Mouse (Mus musculus): ENCODE results near the gene Phf10.
A peak's percentile ranks its signal among the peaks of the same experiment; 100 is the strongest.
"Not testable (repeated sequence)": the region's sequence is repeated elsewhere in the genome, so short reads cannot be mapped to it uniquely, and the experiment has no call there.

Phf10 gene

GRCm38 (mm10) chr17:14943009-14943728 is 17.9 kb downstream of the Phf10 start, which contains the start of the genes Wdr27 and 1600012H06Rik:
TSS of gene Wdr27 (minus strand) at chr17:14943158.
TSS of gene 1600012H06Rik (plus strand) at chr17:14943184.
- DNase-seq (ENCODE audit: low spot score in 2 of 2), result peak; percentile 92 to 98

- DNase-seq (ENCODE audit: low spot score in 2 of 2), result not testable (repeated sequence)
Observed at GRCm38 (mm10) chr17:14942181-14942580, 18.9 kb downstream of the Phf10 start.

- no peak for DNase-seq (ENCODE audit: low spot score in 2 of 2)
Observed at GRCm38 (mm10) chr17:14935841-14936605, 25.1 kb downstream of the Phf10 start.

GRCm38 (mm10) chr17:14935280-14935679 is 25.8 kb downstream of the Phf10 start:
- DNase-seq (ENCODE audit: low spot score in 2 of 2), result not testable (repeated sequence)

- DNase-seq (ENCODE audit: low spot score in 2 of 2), result no peak
Observed at GRCm38 (mm10) chr17:14931469-14931868, 29.6 kb downstream of the Phf10 start.

GRCm38 (mm10) chr17:14930697-14931096 is 30.4 kb downstream of the Phf10 start:
- DNase-seq (ENCODE audit: low spot score in 2 of 2), result no peak

GRCm38 (mm10) chr17:14928631-14929030 is 32.4 kb downstream of the Phf10 start:
- DNase-seq (ENCODE audit: low spot score in 2 of 2), result no peak

GRCm38 (mm10) chr17:14927644-14928218 is 33.3 kb downstream of the Phf10 start:
- DNase-seq (ENCODE audit: low spot score in 2 of 2), result no peak

- DNase-seq (ENCODE audit: low spot score in 2 of 2), result no peak
Observed at GRCm38 (mm10) chr17:14921582-14921981, 39.5 kb downstream of the Phf10 start.

GRCm38 (mm10) chr17:14917866-14918265 is 43.2 kb downstream of the Phf10 start:
- no peak for DNase-seq (ENCODE audit: low spot score in 2 of 2)

- DNase-seq (ENCODE audit: low spot score in 2 of 2), result no peak
Observed at GRCm38 (mm10) chr17:14914401-14914800, 46.7 kb downstream of the Phf10 start.

- no peak for DNase-seq (ENCODE audit: low spot score in 2 of 2)
Observed at GRCm38 (mm10) chr17:14912981-14913380, 48.1 kb downstream of the Phf10 start.

- no peak for DNase-seq (ENCODE audit: low spot score in 2 of 2)
Observed at GRCm38 (mm10) chr17:14912420-14912819, 48.7 kb downstream of the Phf10 start.

- no peak for DNase-seq (ENCODE audit: low spot score in 2 of 2)
Observed at GRCm38 (mm10) chr17:14910771-14911170, 50.3 kb downstream of the Phf10 start.

GRCm38 (mm10) chr17:14909331-14909730 is 51.7 kb downstream of the Phf10 start:
- DNase-seq (ENCODE audit: low spot score in 2 of 2), result no peak

- no peak for DNase-seq (ENCODE audit: low spot score in 2 of 2)
Observed at GRCm38 (mm10) chr17:14907136-14907535, 53.9 kb downstream of the Phf10 start.

GRCm38 (mm10) chr17:14906611-14907010 is 54.5 kb downstream of the Phf10 start:
- DNase-seq (ENCODE audit: low spot score in 2 of 2), result no peak

- DNase-seq (ENCODE audit: low spot score in 2 of 2), result peak in 1 of 2 experiments; percentile 31
Observed at GRCm38 (mm10) chr17:14904637-14905265, 56.3 kb downstream of the Phf10 start.

- DNase-seq (ENCODE audit: low spot score in 2 of 2), result no peak
Observed at GRCm38 (mm10) chr17:14904206-14904605, 56.9 kb downstream of the Phf10 start.

- no peak for DNase-seq (ENCODE audit: low spot score in 2 of 2)
Observed at GRCm38 (mm10) chr17:14903212-14903611, 57.9 kb downstream of the Phf10 start.

GRCm38 (mm10) chr17:14898972-14899371 is 62.1 kb downstream of the Phf10 start:
- DNase-seq (ENCODE audit: low spot score in 2 of 2), result no peak

GRCm38 (mm10) chr17:14895058-14895457 is 66.0 kb downstream of the Phf10 start:
- DNase-seq (ENCODE audit: low spot score in 2 of 2), result not testable (repeated sequence)
